Mouse (Mus musculus) megakaryocyte, embryonic 14.5 days (primary cell): ENCODE measurements around the gene Cldn34b2. TPM values are rescaled to one million over a fixed set of nuclear protein-coding genes. Genes with fewer than 3 reads are reported as not detected.
"Not testable (repeated sequence)": the region's sequence is repeated elsewhere in the genome, so short reads cannot be mapped to it uniquely, and the experiment has no call there.

ENCODE experiments used
- H3K27me3 ChIP-seq: replicated peaks from 2 replicates; pipeline ENCODE3; 2012; ENCODE audit warnings: inconsistent platforms
- H3K36me3 ChIP-seq: replicated peaks from 2 replicates; pipeline ENCODE3; 2012; ENCODE audit warnings: low read length, inconsistent platforms, mixed read lengths
- H3K4me1 ChIP-seq: 2 replicates; pipeline ENCODE4 v1.6.1; 2012; ENCODE audit warnings: inconsistent platforms
- H3K4me3 ChIP-seq: replicated peaks from 2 replicates; pipeline ENCODE3; 2012; ENCODE audit warnings: moderate library complexity, mild to moderate bottlenecking, inconsistent platforms
- H3K9me3 ChIP-seq: 2 replicates; pipeline ENCODE4 v1.6.1; 2012; ENCODE audit warnings: inconsistent platforms
- FLI1 ChIP-seq: IDR thresholded peaks from 2 replicates; pipeline ENCODE4 v1.6.1; 2012; ENCODE audit warnings: low read length, inconsistent platforms, mixed read lengths
- GATA1 ChIP-seq: IDR thresholded peaks from 3 replicates; pipeline ENCODE4 v1.6.1; 2012; ENCODE audit warnings: mixed read lengths, low read length, inconsistent platforms, borderline replicate concordance
- polyA plus RNA-seq: library from polyadenylated mRNA; stranded (reverse); fragments of >175 nt; gene quantifications from 2 replicates; pipeline ENCODE4 v1.2.3, GENCODE M21; 2012; ENCODE audit warnings: low replicate concordance; ENCODE audit not compliant: insufficient read depth

Gene Cldn34b2
- polyA plus RNA-seq, 1 experiment = not detected

- Histone ChIP-seq H3K27me3 (no peaks in the 10 kb centered on the region), H3K4me3 (no peak overlapping the region), H3K4me1 (no peaks in the 10 kb centered on the region), H3K36me3 (no peaks in the 10 kb centered on the region), H3K9me3 (no peaks in the 10 kb centered on the region)
- TF ChIP-seq FLI1 = no peak
- no peak for TF ChIP-seq GATA1
Measured at GRCm38 (mm10) chrX:155098024-155098423, 30.2 kb downstream of the Cldn34b2 start.

- not testable (repeated sequence) for H3K27me3 ChIP-seq, H3K9me3 ChIP-seq, H3K4me1 ChIP-seq, H3K4me3 ChIP-seq, H3K36me3 ChIP-seq
Measured at GRCm38 (mm10) chrX:155093566-155093965, 34.6 kb downstream of the Cldn34b2 start, which contains the start of gene Magea2. Gene Magea2 (minus strand): TSS chrX:155093666.

GRCm38 (mm10) chrX:155089693-155090092 is 38.5 kb downstream of the Cldn34b2 start, which contains the start of gene Magea1:
Gene Magea1 (minus strand): TSS chrX:155089793.
- not testable (repeated sequence) for H3K27me3 ChIP-seq, H3K4me3 ChIP-seq, H3K36me3 ChIP-seq, H3K4me1 ChIP-seq, H3K9me3 ChIP-seq

Other genes with a start within 250 kb of the Cldn34b2 start
- gene Cldn34b1, start 238.1 kb downstream of the Cldn34b2 start, polyA plus RNA-seq = not detected in 2 replicates
- not detected in 2 replicates for gene Magea6, start 192.4 kb downstream of the Cldn34b2 start, polyA plus RNA-seq
- gene Magea3, start 178.9 kb downstream of the Cldn34b2 start, polyA plus RNA-seq = not detected in 2 replicates
- not detected in 2 replicates for gene Magea8, start 132.6 kb downstream of the Cldn34b2 start, polyA plus RNA-seq
- gene Magea5, start 65.3 kb downstream of the Cldn34b2 start, polyA plus RNA-seq = not detected in 2 replicates
- not detected in 2 replicates for gene Magea1, start 38.6 kb downstream of the Cldn34b2 start, polyA plus RNA-seq
- not detected in 2 replicates for gene Magea2, start 34.7 kb downstream of the Cldn34b2 start, polyA plus RNA-seq
- 4.9 and 49.7 TPM in 2 replicates for gene Sat1, start 88.0 kb upstream of the Cldn34b2 start, polyA plus RNA-seq
- 3.1 and 7.0 TPM in 2 replicates for gene Acot9, start 134.0 kb upstream of the Cldn34b2 start, polyA plus RNA-seq
- gene Prdx4, start 212.3 kb upstream of the Cldn34b2 start, polyA plus RNA-seq = 32.8 TPM in 1 of 2 replicates, not detected in the other